Mouse (Mus musculus) bone marrow, adult 2 months (tissue): Measurements from ENCODE around the gene 4930452B06Rik.

ENCODE experiments used
- CTCF ChIP-seq: fragments of 200-500 bp; IDR thresholded peaks from 2 replicates; pipeline ENCODE4 v1.5.1; 2011; ENCODE audit warnings: low read length, control low read depth; ENCODE audit not compliant: control insufficient read depth, insufficient read depth
- POLR2A ChIP-seq: fragments of 200-500 bp; IDR thresholded peaks from 2 replicates; pipeline ENCODE4 v1.6.1; 2011; ENCODE audit warnings: low read depth, mild to moderate bottlenecking, control low read depth, low read length, borderline replicate concordance; ENCODE audit not compliant: control insufficient read depth

DNA sequence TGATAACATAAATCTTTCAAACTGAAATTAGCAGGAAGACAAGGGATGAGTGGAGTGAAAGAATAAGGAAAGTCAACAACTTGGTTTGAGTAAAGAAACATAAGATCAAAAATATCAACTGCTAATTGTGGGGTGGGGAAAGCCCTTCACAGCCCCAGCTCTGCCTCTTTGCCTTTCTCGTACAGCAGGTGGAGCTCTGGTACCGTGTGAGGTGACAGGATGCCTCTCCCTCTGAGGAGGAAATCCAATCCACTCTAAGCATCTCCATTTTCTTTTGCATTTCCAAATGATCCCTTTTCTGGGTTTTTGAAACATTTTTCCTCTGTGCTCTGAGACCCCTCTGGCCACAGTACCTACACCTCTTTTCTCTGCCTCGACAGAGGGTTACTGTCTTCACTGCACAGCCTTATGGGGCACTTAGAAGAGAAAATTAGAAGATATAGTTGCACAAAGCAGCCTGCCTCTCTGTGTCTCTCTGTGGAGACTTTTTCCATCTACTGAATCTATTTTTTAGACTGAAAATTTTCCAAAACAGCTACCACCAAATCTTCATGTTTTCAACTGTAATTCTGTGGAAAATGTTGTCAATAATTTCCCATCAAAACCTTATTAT lies 57.4 kb downstream of the 4930452B06Rik start:
- TF ChIP-seq CTCF (peak; percentile 62), POLR2A (no peak)
